Mouse (Mus musculus) cerebellum, adult 2 months (tissue): ENCODE measurements around the gene Psme4.

Experiments used
- CTCF ChIP-seq: fragments of 200-500 bp; IDR thresholded peaks from 2 replicates; pipeline ENCODE4 v1.5.1; 2011; ENCODE audit warnings: low read depth, mild to moderate bottlenecking, control low read depth, low read length, moderate library complexity, borderline replicate concordance; ENCODE audit not compliant: insufficient read depth
- POLR2A ChIP-seq: fragments of 200-500 bp; IDR thresholded peaks from 2 replicates; pipeline ENCODE4 v1.6.1; 2011; ENCODE audit warnings: low read length, control low read depth, borderline replicate concordance; ENCODE audit not compliant: insufficient read depth

GRCm38 (mm10) chr11:30786230-30786983 is 14.9 kb downstream of the Psme4 start:
- TF ChIP-seq CTCF = no peak
- no peak for TF ChIP-seq POLR2A
